Mouse (Mus musculus): ENCODE results near the gene Hmga1. TPM values are rescaled to one million over a fixed set of nuclear protein-coding genes. Genes with fewer than 3 reads are reported as not detected.

Hmga1 gene
- polyA plus RNA-seq, 1 experiment from 2014 or later: 153 TPM

GRCm38 (mm10) chr17:27554062-27554960 is 2.0 kb upstream of the Hmga1 start:
- Histone ChIP-seq H3K4me1 (peaks cover 51% of the 10 kb centered on the region), H3K4me2 (peak overlapping the region; percentile 86), H3K36me3 (no peaks in the 10 kb centered on the region), H3K27ac (replicated peaks) (peak overlapping the region; percentile 97), H3K9me3 (no peaks in the 10 kb centered on the region), H3K27me3 (replicated peaks) (no peaks in the 10 kb centered on the region), H3K9ac (peak overlapping the region; percentile 84), H3K4me3 (peak overlapping the region; percentile 88)
- WGBS: 46% methylated on average over 20 of the region's 20 CpGs
- ATAC-seq (ENCODE audit: extremely low read depth, insufficient number of reproducible peaks, low FRiP score, low TSS enrichment): no peak

- Histone ChIP-seq H3K4me3 (peak overlapping the region; percentile 88), H3K9ac (peak overlapping the region; percentile 84), H3K36me3 (peaks cover 3% of the 10 kb centered on the region), H3K4me2 (peak overlapping the region; percentile 86), H3K9me3 (no peaks in the 10 kb centered on the region), H3K4me1 (peaks cover 49% of the 10 kb centered on the region), H3K27me3 (replicated peaks) (no peaks in the 10 kb centered on the region), H3K27ac (replicated peaks) (peak overlapping the region; percentile 97)
- whole genome bisulfite sequencing: 2% methylated on average over 38 of the region's 39 CpGs
- no peak for ATAC-seq (ENCODE audit: extremely low read depth, insufficient number of reproducible peaks, low FRiP score, low TSS enrichment)
These were observed 1.2 kb upstream of the Hmga1 start for GRCm38 (mm10) chr17:27555075-27555511.

- no peaks in the 10 kb centered on the region for H3K27me3 ChIP-seq (replicated peaks)
- under 1% methylated on average over 55 of the region's 55 CpGs for WGBS
- H3K36me3 ChIP-seq: peaks cover 7% of the 10 kb centered on the region
- ATAC-seq (ENCODE audit: extremely low read depth, insufficient number of reproducible peaks, low FRiP score, low TSS enrichment): peak; percentile 30; the same call in 1 of the 2 replicates
- H3K4me3 ChIP-seq: peak overlapping the region; percentile 88
- H3K9ac ChIP-seq: peak overlapping the region; percentile 84
- H3K4me1 ChIP-seq: peaks cover 49% of the 10 kb centered on the region
- H3K9me3 ChIP-seq: no peaks in the 10 kb centered on the region
- peak overlapping the region; percentile 97 for H3K27ac ChIP-seq (replicated peaks)
- peak overlapping the region; percentile 86 for H3K4me2 ChIP-seq
These were observed 655 bp upstream of the Hmga1 start for GRCm38 (mm10) chr17:27555512-27556172.

- Histone ChIP-seq H3K9me3 (no peaks in the 10 kb centered on the region), H3K27me3 (replicated peaks) (no peaks in the 10 kb centered on the region), H3K4me2 (peak overlapping the region; percentile 86), H3K4me1 (peaks cover 64% of the 10 kb centered on the region), H3K36me3 (peaks cover 21% of the 10 kb centered on the region), H3K27ac (replicated peaks) (peak overlapping the region; percentile 97), H3K9ac (peak overlapping the region; percentile 94), H3K4me3 (peak overlapping the region; percentile 88)
- no peak; the same call in 1 of the 2 replicates for ATAC-seq (ENCODE audit: extremely low read depth, insufficient number of reproducible peaks, low FRiP score, low TSS enrichment)
- under 1% methylated on average over 73 of the region's 75 CpGs for WGBS
These were observed 1.1 kb downstream of the Hmga1 start for GRCm38 (mm10) chr17:27557181-27557926.

GRCm38 (mm10) chr17:27557927-27558661 is 1.8 kb downstream of the Hmga1 start:
- Histone ChIP-seq H3K36me3 (peaks cover 21% of the 10 kb centered on the region), H3K9ac (peak overlapping the region; percentile 94), H3K4me1 (peaks cover 61% of the 10 kb centered on the region), H3K4me3 (peak overlapping the region; percentile 88), H3K9me3 (no peaks in the 10 kb centered on the region), H3K27ac (replicated peaks) (peak overlapping the region; percentile 97), H3K27me3 (replicated peaks) (no peaks in the 10 kb centered on the region), H3K4me2 (peak overlapping the region; percentile 86)
- 10% methylated on average over 14 of the region's 14 CpGs for WGBS
- no peak for ATAC-seq (ENCODE audit: extremely low read depth, insufficient number of reproducible peaks, low FRiP score, low TSS enrichment)

GRCm38 (mm10) chr17:27558845-27559244 is 2.5 kb downstream of the Hmga1 start:
- Histone ChIP-seq H3K27ac (replicated peaks) (0 out of 2 replicates have a peak overlapping the region, but pooled peaks have one; percentile 13), H3K27me3 (replicated peaks) (no peaks in the 10 kb centered on the region), H3K4me1 (peaks cover 59% of the 10 kb centered on the region), H3K4me2 (peak overlapping the region; percentile 86), H3K4me3 (peak overlapping the region; percentile 88; the same call in 1 of the 2 replicates), H3K9me3 (no peaks in the 10 kb centered on the region), H3K36me3 (peaks cover 24% of the 10 kb centered on the region), H3K9ac (peak overlapping the region; percentile 64)
- 13% methylated on average over 5 of the region's 5 CpGs for WGBS
- no peak for ATAC-seq (ENCODE audit: extremely low read depth, insufficient number of reproducible peaks, low FRiP score, low TSS enrichment)

- H3K4me3 ChIP-seq: no peak overlapping the region
- no peak overlapping the region for H3K4me2 ChIP-seq
- H3K27ac ChIP-seq (replicated peaks): no peak overlapping the region
- WGBS: 67% methylated on average over 12 of the region's 12 CpGs
- peaks cover 26% of the 10 kb centered on the region for H3K36me3 ChIP-seq
- ATAC-seq (ENCODE audit: extremely low read depth, insufficient number of reproducible peaks, low FRiP score, low TSS enrichment): no peak
- H3K27me3 ChIP-seq (replicated peaks): no peaks in the 10 kb centered on the region
- H3K9me3 ChIP-seq: no peaks in the 10 kb centered on the region
- peaks cover 58% of the 10 kb centered on the region for H3K4me1 ChIP-seq
- no peak overlapping the region for H3K9ac ChIP-seq
These were observed 3.3 kb downstream of the Hmga1 start for GRCm38 (mm10) chr17:27559596-27559995.

GRCm38 (mm10) chr17:27560926-27561480 is 4.7 kb downstream of the Hmga1 start:
- H3K4me3 ChIP-seq: no peak overlapping the region
- no peak overlapping the region for H3K9ac ChIP-seq
- WGBS: 84% methylated on average over 13 of the region's 13 CpGs
- peaks cover 26% of the 10 kb centered on the region for H3K36me3 ChIP-seq
- peaks cover 52% of the 10 kb centered on the region for H3K4me1 ChIP-seq
- H3K27me3 ChIP-seq (replicated peaks): no peaks in the 10 kb centered on the region
- H3K4me2 ChIP-seq: no peak overlapping the region
- no peak overlapping the region for H3K27ac ChIP-seq (replicated peaks)
- H3K9me3 ChIP-seq: no peaks in the 10 kb centered on the region
- no peak for ATAC-seq (ENCODE audit: extremely low read depth, insufficient number of reproducible peaks, low FRiP score, low TSS enrichment)

- no peak overlapping the region for H3K4me3 ChIP-seq
- H3K4me1 ChIP-seq: peaks cover 60% of the 10 kb centered on the region
- no peak for ATAC-seq (ENCODE audit: extremely low read depth, insufficient number of reproducible peaks, low FRiP score, low TSS enrichment)
- no peak overlapping the region for H3K4me2 ChIP-seq
- WGBS: 41% methylated on average over 10 of the region's 11 CpGs
- H3K9ac ChIP-seq: peak overlapping the region; percentile 50
- 0 out of 2 replicates have a peak overlapping the region, but pooled peaks have one; percentile 0 for H3K27ac ChIP-seq (replicated peaks)
- H3K9me3 ChIP-seq: no peaks in the 10 kb centered on the region
- H3K27me3 ChIP-seq (replicated peaks): no peaks in the 10 kb centered on the region
- H3K36me3 ChIP-seq: peaks cover 26% of the 10 kb centered on the region
These were observed 5.7 kb downstream of the Hmga1 start for GRCm38 (mm10) chr17:27561809-27562526.

Data from heart, embryonic 13.5 days (tissue).